Mouse (Mus musculus) ES-E14 (cell line): Measurements from ENCODE around the gene Tbc1d10c. TPM values are rescaled to one million over a fixed set of nuclear protein-coding genes. Genes with fewer than 3 reads are reported as not detected.

Experiments
- DNase-seq: peaks from one replicate; pipeline ENCODE4 v3.0.0-alpha.2; 2013; ENCODE audit warnings: low read depth, low spot score
- H3K27ac ChIP-seq: 2 replicates; pipeline ENCODE4 v1.5.1; 2012; ENCODE audit warnings: low read depth, mild to moderate bottlenecking, low read length, moderate library complexity, mixed read lengths; ENCODE audit not compliant: poor library complexity, insufficient read depth, severe bottlenecking
- H3K36me3 ChIP-seq: 2 replicates; pipeline ENCODE4 v1.6.1; 2012; ENCODE audit warnings: mild to moderate bottlenecking, low read length, moderate library complexity, mixed read lengths; ENCODE audit not compliant: control insufficient read depth, poor library complexity, insufficient read depth, severe bottlenecking
- H3K4me1 ChIP-seq, 2 experiments: fragments of 150-350 bp in 1 of 2; sonication (generic) in 1 of 2; 2 replicates each; pipeline ENCODE4 v1.6.1; 2012; ENCODE audit warnings: low read length in 2 of 2, mild to moderate bottlenecking in 1 of 2, mixed read lengths in 1 of 2; ENCODE audit not compliant: control insufficient read depth in 2 of 2, insufficient read depth in 2 of 2, poor library complexity in 1 of 2
- H3K4me3 ChIP-seq, 2 experiments: fragments of 150-350 bp in 1 of 2; sonication (generic) in 1 of 2; 2 replicates each; pipeline ENCODE4 v1.5.1; 2012; ENCODE audit warnings: low read length in 2 of 2, low read depth in 1 of 2, mild to moderate bottlenecking in 1 of 2, mixed read lengths in 1 of 2; ENCODE audit not compliant: insufficient read depth in 1 of 2, poor library complexity in 1 of 2, severe bottlenecking in 1 of 2
- H3K9ac ChIP-seq: 2 replicates; pipeline ENCODE4 v1.6.1; 2012; ENCODE audit warnings: low read depth, mild to moderate bottlenecking, low read length, mixed read lengths; ENCODE audit not compliant: poor library complexity, insufficient read depth, severe bottlenecking
- H3K9me3 ChIP-seq: fragments of 150-350 bp; sonication (generic); 2 replicates; pipeline ENCODE4 v1.6.1; 2012; ENCODE audit warnings: low read depth, mild to moderate bottlenecking, low read length; ENCODE audit not compliant: control insufficient read depth, insufficient read depth
- CHD2 ChIP-seq: IDR thresholded peaks from 2 replicates; pipeline ENCODE4 v1.6.1; 2014; ENCODE audit warnings: mild to moderate bottlenecking, low read depth, low read length, inconsistent platforms
- HCFC1 ChIP-seq: IDR thresholded peaks from 2 replicates; pipeline ENCODE4 v1.6.1; 2012; ENCODE audit warnings: low read length, inconsistent platforms, borderline replicate concordance; ENCODE audit not compliant: insufficient read depth
- MAFK ChIP-seq: IDR thresholded peaks from 2 replicates; pipeline ENCODE4 v1.6.1; 2014; ENCODE audit warnings: mild to moderate bottlenecking, low read depth, low read length, inconsistent platforms; ENCODE audit not compliant: insufficient read depth
- ZC3H11A ChIP-seq: IDR thresholded peaks from 2 replicates; pipeline ENCODE4 v1.6.1; 2012; ENCODE audit warnings: low read depth, mild to moderate bottlenecking, inconsistent platforms, low read length, borderline replicate concordance
- ZNF384 ChIP-seq: IDR thresholded peaks from 2 replicates; pipeline ENCODE4 v1.6.1; 2012; ENCODE audit warnings: low read depth, low read length, inconsistent platforms
- in situ Hi-C, 2 experiments: fragments of 600-800 bp; cut with MboI; formaldehyde crosslinking; loops; one replicate each; pipeline ENCODE4 v1.15.1; 2025; ENCODE audit warnings: low sequenced_read_pairs in 2 of 2, inconsistent platforms in 1 of 2; ENCODE audit not compliant: unreplicated experiment in 2 of 2
- total RNA-seq: library from RNA; depleted of rRNA; stranded (reverse); fragments of 300-350 nt; gene quantifications from 2 replicates; pipeline ENCODE4 v1.2.3, GENCODE M21; 2012

Tbc1d10c gene
- total RNA-seq, 1 experiment = 2.9 TPM

- in situ Hi-C loops = no loop called here
- no peak for DNase-seq
- Histone ChIP-seq H3K9me3 (no peaks in the 10 kb centered on the region), H3K36me3 (peaks cover 16% of the 10 kb centered on the region; the same call in 1 of the 2 replicates), H3K4me1 (peaks cover 3 to 29% of the 10 kb centered on the region in 2 experiments), H3K4me3 (no peak overlapping the region), H3K9ac (no peak overlapping the region), H3K27ac (no peak overlapping the region)
- TF ChIP-seq ZC3H11A (no peak), CHD2 (no peak), MAFK (no peak), HCFC1 (no peak), ZNF384 (no peak)
Observed at GRCm38 (mm10) chr19:4146366-4147021, 44.6 kb downstream of the Tbc1d10c start.

GRCm38 (mm10) chr19:4145936-4146335 lies 45.1 kb downstream of the Tbc1d10c start:
- no peaks in the 10 kb centered on the region for H3K9me3 ChIP-seq
- H3K4me3 ChIP-seq = no peak overlapping the region
- in situ Hi-C loops = no loop called here
- peaks cover 11% of the 10 kb centered on the region; the same call in 1 of the 2 replicates for H3K36me3 ChIP-seq
- no peak for DNase-seq
- TF ChIP-seq CHD2 = no peak
- no peak for TF ChIP-seq ZNF384
- TF ChIP-seq MAFK = no peak
- no peak for TF ChIP-seq ZC3H11A
- TF ChIP-seq HCFC1 = no peak
- peaks cover 3 to 25% of the 10 kb centered on the region in 2 experiments; a peak in 3 of 4 replicates for H3K4me1 ChIP-seq
- no peak overlapping the region for H3K9ac ChIP-seq
- no peak overlapping the region for H3K27ac ChIP-seq

- TF ChIP-seq ZNF384 (no peak), HCFC1 (no peak), MAFK (no peak)
- H3K36me3 ChIP-seq = peaks cover 1% of the 10 kb centered on the region; the same call in 1 of the 2 replicates
- H3K9me3 ChIP-seq = no peaks in the 10 kb centered on the region
- no peak overlapping the region for H3K27ac ChIP-seq
- H3K9ac ChIP-seq = no peak overlapping the region
- no peak overlapping the region for H3K4me3 ChIP-seq
- H3K4me1 ChIP-seq = peaks cover 3 to 18% of the 10 kb centered on the region in 2 experiments; a peak in 2 of 4 replicates
- no peak for DNase-seq
- in situ Hi-C loops = no loop called here
Observed at GRCm38 (mm10) chr19:4144550-4145498, 46.3 kb downstream of the Tbc1d10c start.

- Histone ChIP-seq H3K27ac (no peak within 1 kb of the TSS), H3K4me3 (no peak within 1 kb of the TSS), H3K9ac (no peak within 1 kb of the TSS), H3K4me1 (peaks cover 3 to 10% of the 10 kb centered on the region in 2 experiments; a peak in 2 of 4 replicates), H3K36me3 (no peaks in the 10 kb centered on the region), H3K9me3 (no peaks in the 10 kb centered on the region)
- in situ Hi-C loops = no loop called here
- TF ChIP-seq MAFK (no peak), CHD2 (no peak)
- DNase-seq = no peak
Observed at GRCm38 (mm10) chr19:4143759-4144268, 47.3 kb downstream of the Tbc1d10c start, which contains the start of gene Cabp4. Cabp4 (minus strand) TSS chr19:4144033.
